Mouse (Mus musculus) ES-E14 (cell line): ENCODE data around the gene Grip1.

Source experiments
- HCFC1 ChIP-seq: IDR thresholded peaks from 2 replicates; pipeline ENCODE4 v1.6.1; 2012; ENCODE audit warnings: low read length, inconsistent platforms, borderline replicate concordance; ENCODE audit not compliant: insufficient read depth
- ZC3H11A ChIP-seq: IDR thresholded peaks from 2 replicates; pipeline ENCODE4 v1.6.1; 2012; ENCODE audit warnings: low read depth, mild to moderate bottlenecking, inconsistent platforms, low read length, borderline replicate concordance

DNA sequence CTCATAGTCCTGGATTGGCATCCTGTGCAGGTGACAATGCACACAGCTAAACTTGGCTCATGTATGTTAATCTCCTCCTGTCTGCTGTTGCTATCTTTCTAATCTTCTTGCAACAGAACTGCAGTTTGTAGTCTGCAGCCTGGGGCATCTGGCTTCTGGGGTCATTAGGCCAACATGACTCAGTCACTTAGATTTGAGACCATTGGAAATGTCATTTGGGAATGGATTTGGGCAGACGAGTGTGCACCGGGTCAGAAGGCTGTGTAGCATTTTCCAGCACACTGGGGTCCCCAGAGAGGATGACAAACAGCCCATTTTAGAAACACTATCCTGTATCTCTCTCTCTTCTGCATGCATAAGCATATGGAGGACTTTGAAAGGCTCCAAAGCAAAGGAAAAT lies 268.8 kb downstream of the Grip1 start:
- TF ChIP-seq HCFC1 (no peak), ZC3H11A (no peak)
